Mouse (Mus musculus) limb, embryonic 14.5 days (tissue): ENCODE results near the gene Padi4. TPM values are rescaled to one million over a fixed set of nuclear protein-coding genes. Genes with fewer than 3 reads are reported as not detected.
A peak's percentile ranks its signal among the peaks of the same experiment; 100 is the strongest.

ENCODE experiments used
- ATAC-seq: fragments of 200-750 bp; cut with Nextera tagmentation; 2 replicates; pipeline ENCODE4 v1.8.0; 2017; ENCODE audit warnings: low read depth, moderate number of reproducible peaks, moderate TSS enrichment; ENCODE audit not compliant: low FRiP score
- DNase-seq: peaks from one replicate; pipeline ENCODE4 v3.0.0-alpha.2; 2015; ENCODE audit warnings: low spot score
- H3K27ac ChIP-seq: fragments of 300-500 bp; sonication (generic); replicated peaks from 2 replicates; pipeline ENCODE4 v1.5.1; 2014; ENCODE audit warnings: low read depth, mild to moderate bottlenecking, low read length, moderate library complexity, mixed read lengths
- H3K27me3 ChIP-seq: fragments of 300-500 bp; sonication (generic); 2 replicates; pipeline ENCODE4 v1.6.1; 2014; ENCODE audit warnings: low read length, mixed read lengths; ENCODE audit not compliant: control insufficient read depth, insufficient read depth
- H3K36me3 ChIP-seq: fragments of 300-500 bp; sonication (generic); 2 replicates; pipeline ENCODE4 v1.6.1; 2014; ENCODE audit warnings: mild to moderate bottlenecking, low read length, moderate library complexity, mixed read lengths; ENCODE audit not compliant: control insufficient read depth, insufficient read depth
- H3K4me1 ChIP-seq: fragments of 300-500 bp; sonication (generic); 2 replicates; pipeline ENCODE4 v1.6.1; 2014; ENCODE audit warnings: antibody characterized with exemption, low read length, mixed read lengths; ENCODE audit not compliant: control insufficient read depth, insufficient read depth
- H3K4me2 ChIP-seq: fragments of 300-500 bp; sonication (generic); replicated peaks from 2 replicates; pipeline ENCODE4 v1.6.1; 2014; ENCODE audit warnings: low read depth, mild to moderate bottlenecking, low read length, moderate library complexity; ENCODE audit not compliant: severe bottlenecking
- H3K4me3 ChIP-seq: fragments of 300-500 bp; sonication (generic); replicated peaks from 2 replicates; pipeline ENCODE4 v1.5.1; 2014; ENCODE audit warnings: low read length
- H3K9ac ChIP-seq: fragments of 300-500 bp; sonication (generic); 2 replicates; pipeline ENCODE4 v1.6.1; 2014; ENCODE audit warnings: mild to moderate bottlenecking, low read depth, low read length, moderate library complexity; ENCODE audit not compliant: severe bottlenecking
- H3K9me3 ChIP-seq: fragments of 300-500 bp; sonication (generic); 2 replicates; pipeline ENCODE4 v1.6.1; 2016; ENCODE audit warnings: low read length; ENCODE audit not compliant: control insufficient read depth
- POLR2A ChIP-seq: fragments of 200-500 bp; IDR thresholded peaks from 2 replicates; pipeline ENCODE4 v1.8.0; 2012; ENCODE audit warnings: inconsistent platforms, mild to moderate bottlenecking, moderate library complexity, borderline replicate concordance; ENCODE audit not compliant: insufficient read depth, insufficient read length; ENCODE audit errors: extremely low read depth
- WGBS: fragments of 180-500 bp; shearing (Covaris S2); extraction: QIAGEN DNeasy Blood & Tissue Kit; methylation state at CpG from one replicate; pipeline ENCODE4 v1.1.7; 2014; 5-methylcytosine and 5-hydroxymethylcytosine counted together
- polyA plus RNA-seq, 2 experiments: library from polyadenylated mRNA; depleted of rRNA in 1 of 2; stranded (reverse) in 1 of 2; unstranded in 1 of 2; fragments of >200 nt; fragmentation: Nextera tagmentation in 1 of 2; extraction: Ambion mirVana in 1 of 2; gene quantifications; 2 replicates each; pipeline versions ENCODE4 v1.2.1 to v1.2.3; 2012 to 2014

Padi4 gene
- polyA plus RNA-seq, 2 experiments: 0.11 TPM; not detected in 1

- no peak overlapping the region for H3K27ac ChIP-seq
- WGBS: 84% methylated on average over 7 of the region's 7 CpGs
- no peak for ATAC-seq
- DNase-seq: no peak
- H3K36me3 ChIP-seq: peaks cover 87% of the 10 kb centered on the region
- no peaks in the 10 kb centered on the region for H3K27me3 ChIP-seq
- TF ChIP-seq POLR2A: no peak
- H3K4me2 ChIP-seq: no peak overlapping the region
- no peak overlapping the region for H3K9ac ChIP-seq
- no peaks in the 10 kb centered on the region for H3K9me3 ChIP-seq
- no peak overlapping the region for H3K4me3 ChIP-seq
- peaks cover 3% of the 10 kb centered on the region for H3K4me1 ChIP-seq
Observed at GRCm38 (mm10) chr4:140709111-140709510, 64.9 kb downstream of the Padi4 start.

DNA sequence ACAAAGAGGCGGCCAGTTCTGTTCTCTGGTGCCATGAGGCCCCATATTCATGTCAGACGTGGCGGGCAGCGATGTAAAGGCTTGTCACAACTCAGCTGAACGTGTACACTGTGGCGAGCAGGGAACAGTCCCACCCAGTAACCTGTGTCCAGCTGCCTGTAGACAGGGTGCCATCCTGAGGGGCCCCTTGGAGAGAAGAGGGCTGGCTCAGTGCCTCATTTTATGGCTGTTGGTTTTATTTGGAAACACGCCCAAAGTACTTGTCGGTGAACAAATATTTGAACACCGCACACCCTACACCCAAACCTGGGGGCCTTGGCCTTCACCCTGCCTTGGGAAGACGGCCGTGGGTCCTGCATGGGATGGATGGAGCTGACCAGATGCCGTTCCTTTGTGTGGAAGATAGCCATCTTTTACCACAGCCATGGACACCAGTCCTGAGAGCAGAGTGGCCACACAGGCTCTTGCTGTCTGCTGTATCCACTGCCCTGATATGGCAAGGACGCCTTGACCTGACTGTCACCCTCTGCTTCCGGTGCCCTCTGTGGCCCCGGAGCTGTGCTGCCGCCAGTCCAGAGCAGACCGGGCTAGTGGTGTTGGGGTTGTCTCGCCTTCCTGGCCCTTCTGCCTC, 65.6 kb downstream of the Padi4 start:
- Histone ChIP-seq H3K4me2 (no peak overlapping the region), H3K36me3 (peaks cover 80% of the 10 kb centered on the region), H3K27me3 (no peaks in the 10 kb centered on the region), H3K4me3 (no peak overlapping the region), H3K4me1 (peaks cover 10% of the 10 kb centered on the region), H3K9me3 (no peaks in the 10 kb centered on the region), H3K27ac (no peak overlapping the region), H3K9ac (no peak overlapping the region)
- no peak for TF ChIP-seq POLR2A
- WGBS: 76% methylated on average over 18 of the region's 18 CpGs
- no peak for ATAC-seq
- no peak for DNase-seq

DNA sequence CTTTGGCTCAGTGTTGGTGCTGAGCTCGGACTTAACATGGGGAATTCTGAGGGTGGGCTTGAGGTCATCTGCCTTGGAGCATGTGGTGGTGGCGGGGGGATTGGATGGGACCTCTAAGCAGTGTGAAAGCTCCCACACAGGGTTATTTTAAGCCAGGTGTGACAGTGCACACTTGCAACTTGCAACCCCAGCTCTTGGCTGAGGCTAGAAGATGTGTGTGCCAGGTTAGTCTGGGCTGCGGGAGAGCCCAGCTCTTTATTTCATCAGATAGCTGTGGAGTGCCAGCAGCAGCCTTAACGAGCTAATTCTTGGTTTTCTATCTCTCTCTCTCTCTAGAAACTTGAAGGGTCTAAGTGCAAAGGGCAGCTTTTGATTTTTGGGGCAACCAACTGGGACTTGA, 66.4 kb downstream of the Padi4 start:
- TF ChIP-seq POLR2A: no peak
- Histone ChIP-seq H3K9ac (no peak overlapping the region), H3K4me3 (no peak overlapping the region), H3K27me3 (no peaks in the 10 kb centered on the region), H3K27ac (no peak overlapping the region), H3K9me3 (no peaks in the 10 kb centered on the region), H3K4me2 (no peak overlapping the region), H3K4me1 (peaks cover 15% of the 10 kb centered on the region), H3K36me3 (peaks cover 72% of the 10 kb centered on the region)
- 79% methylated on average over 4 of the region's 4 CpGs for WGBS
- DNase-seq (no peak), ATAC-seq (no peak)

GRCm38 (mm10) chr4:140704166-140704565, 69.9 kb downstream of the Padi4 start:
- H3K9ac ChIP-seq: 0 out of 2 replicates have a peak overlapping the region, but pooled peaks have one; percentile 97
- H3K4me2 ChIP-seq: peak overlapping the region; percentile 91
- H3K27ac ChIP-seq: no peak overlapping the region
- no peaks in the 10 kb centered on the region for H3K27me3 ChIP-seq
- no peak for TF ChIP-seq POLR2A
- WGBS: 45% methylated on average over 4 of the region's 4 CpGs
- no peak for DNase-seq
- peaks cover 29% of the 10 kb centered on the region for H3K4me1 ChIP-seq
- no peak for ATAC-seq
- no peaks in the 10 kb centered on the region for H3K9me3 ChIP-seq
- H3K4me3 ChIP-seq: peak overlapping the region; percentile 83; the same call in 1 of the 2 replicates
- peaks cover 37% of the 10 kb centered on the region for H3K36me3 ChIP-seq

DNA sequence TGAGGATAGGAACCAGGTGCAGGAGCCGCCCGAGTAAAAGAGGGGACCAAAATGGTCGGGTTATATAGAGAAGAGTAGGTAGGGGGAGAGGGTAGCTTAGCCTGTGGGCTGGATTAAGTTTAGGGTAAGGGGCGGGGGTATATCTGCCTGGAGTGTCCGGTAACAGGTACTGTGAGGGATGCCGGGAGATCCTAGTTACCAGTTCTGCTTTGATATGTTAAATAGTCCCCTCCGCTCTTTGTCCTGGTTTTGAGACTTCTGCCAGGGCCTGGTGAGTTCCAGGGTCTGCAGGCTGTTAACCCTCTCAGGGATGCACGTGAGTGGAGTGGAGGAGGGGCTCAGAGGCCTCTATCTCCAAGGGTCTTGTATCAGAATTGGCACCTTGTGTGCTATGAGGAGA, 70.4 kb downstream of the Padi4 start:
- peak overlapping the region; percentile 99; the same call in 1 of the 2 replicates for H3K27ac ChIP-seq
- peaks cover 29% of the 10 kb centered on the region for H3K4me1 ChIP-seq
- H3K9me3 ChIP-seq: no peaks in the 10 kb centered on the region
- TF ChIP-seq POLR2A: no peak
- DNase-seq: no peak
- peak overlapping the region; percentile 91 for H3K4me2 ChIP-seq
- H3K4me3 ChIP-seq: peak overlapping the region; percentile 83
- no peak for ATAC-seq
- H3K9ac ChIP-seq: peak overlapping the region; percentile 97
- WGBS: 11% methylated on average over 8 of the region's 8 CpGs
- peaks cover 32% of the 10 kb centered on the region for H3K36me3 ChIP-seq
- no peaks in the 10 kb centered on the region for H3K27me3 ChIP-seq
